Mouse (Mus musculus): ENCODE measurements around the gene Olfr15.

GRCm38 (mm10) chr16:3871815-3872214 is 41.1 kb downstream of the Olfr15 start:
- TF ChIP-seq POLR2A (IDR thresholded peaks at IDR 0.05; ENCODE audit: low read depth, low read length) (no peak), CTCF (IDR thresholded peaks at IDR 0.05; ENCODE audit: extremely low read depth, insufficient read depth, insufficient read length, insufficient replicate concordance) (no peak)

Measured in spleen, adult 2 months (tissue).